Mouse (Mus musculus) stomach, postnatal 0 days (tissue): ENCODE data around the gene Il22ra1. TPM values are rescaled to one million over a fixed set of nuclear protein-coding genes. Genes with fewer than 3 reads are reported as not detected.
"Not testable (repeated sequence)": the region's sequence is repeated elsewhere in the genome, so short reads cannot be mapped to it uniquely, and the experiment has no call there.

Experiments
- ATAC-seq: fragments of 200-750 bp; cut with Nextera tagmentation; 2 replicates; pipeline ENCODE4 v1.8.0; 2017; ENCODE audit not compliant: low FRiP score, low TSS enrichment
- DNase-seq: peaks from one replicate; pipeline ENCODE4 v3.0.0-alpha.2; 2016; ENCODE audit warnings: low spot score
- H3K27ac ChIP-seq: fragments of 300-500 bp; sonication (generic); replicated peaks from 2 replicates; pipeline ENCODE4 v1.5.1; 2014; ENCODE audit warnings: mild to moderate bottlenecking, control low read depth
- H3K27me3 ChIP-seq: fragments of 300-500 bp; sonication (generic); 2 replicates; pipeline ENCODE4 v1.6.1; 2014; ENCODE audit warnings: low read length; ENCODE audit not compliant: control insufficient read depth, insufficient read depth
- H3K36me3 ChIP-seq: fragments of 300-500 bp; sonication (generic); 2 replicates; pipeline ENCODE4 v1.6.1; 2014; ENCODE audit warnings: low read length, mixed read lengths; ENCODE audit not compliant: control insufficient read depth, insufficient read depth
- H3K4me1 ChIP-seq: fragments of 300-500 bp; sonication (generic); replicated peaks from 2 replicates; pipeline ENCODE4 v1.6.1; 2014; ENCODE audit warnings: antibody characterized with exemption; ENCODE audit not compliant: control insufficient read depth, insufficient read depth
- H3K4me2 ChIP-seq: fragments of 300-500 bp; sonication (generic); replicated peaks from 2 replicates; pipeline ENCODE4 v1.6.1; 2014; ENCODE audit warnings: low read depth, mild to moderate bottlenecking, control low read depth, moderate library complexity
- H3K4me3 ChIP-seq: fragments of 300-500 bp; sonication (generic); 2 replicates; pipeline ENCODE4 v1.5.1; 2014; ENCODE audit warnings: low read depth, low read length, control low read depth
- H3K9ac ChIP-seq: fragments of 300-500 bp; sonication (generic); 2 replicates; pipeline ENCODE4 v1.6.1; 2014; ENCODE audit warnings: mild to moderate bottlenecking, low read length, control low read depth, mixed read lengths
- H3K9me3 ChIP-seq: fragments of 300-500 bp; sonication (generic); 2 replicates; pipeline ENCODE4 v1.6.1; 2016; ENCODE audit warnings: low read length; ENCODE audit not compliant: control insufficient read depth
- CTCF ChIP-seq: IDR thresholded peaks from 2 replicates; pipeline ENCODE4 v1.5.1; 2016; ENCODE audit warnings: antibody characterized with exemption, low read depth, mild to moderate bottlenecking, moderate library complexity
- EP300 ChIP-seq: optimal IDR thresholded peaks from 2 replicates; pipeline ENCODE3; 2016; ENCODE audit warnings: antibody characterized with exemption
- WGBS: fragments of 180-500 bp; shearing (Covaris S2); extraction: QIAGEN DNeasy Blood & Tissue Kit; methylation state at CpG from one replicate; pipeline ENCODE4 v1.1.7; 2014; 5-methylcytosine and 5-hydroxymethylcytosine counted together
- polyA plus RNA-seq: library from polyadenylated mRNA; unstranded; fragments of >200 nt; fragmentation: Nextera tagmentation; extraction: Ambion mirVana; gene quantifications from 2 replicates; pipeline ENCODE4 v1.2.1, GENCODE M21; 2015

Il22ra1 gene
- polyA plus RNA-seq, 1 experiment from 2014 or later, result 0.63 TPM

DNA sequence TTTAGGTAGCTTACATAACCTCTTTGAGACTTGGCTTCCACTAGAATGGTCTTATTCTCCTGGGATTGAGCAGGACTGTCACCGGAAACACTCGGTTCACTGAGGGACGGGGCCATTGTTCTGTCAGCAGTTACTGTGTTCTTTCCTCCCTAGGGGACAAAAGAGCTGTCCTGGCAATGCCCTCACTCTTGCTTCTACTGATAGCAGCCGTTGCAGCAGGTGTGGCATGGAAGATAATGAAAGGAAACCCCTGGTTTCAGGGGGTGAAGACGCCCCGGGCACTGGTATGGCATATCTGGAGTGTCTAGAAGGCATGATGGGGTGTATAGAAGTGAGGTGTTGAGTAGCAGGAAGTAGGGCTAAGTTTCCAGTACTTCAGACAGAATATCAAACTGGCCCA, 24.0 kb upstream of the Il22ra1 start:
- no peak for ATAC-seq
- WGBS, result 53% methylated on average over 6 of the region's 6 CpGs
- no peak for TF ChIP-seq EP300
- TF ChIP-seq CTCF, result no peak
- no peak for DNase-seq
- Histone ChIP-seq H3K4me1 (no peaks in the 10 kb centered on the region), H3K36me3 (no peaks in the 10 kb centered on the region), H3K9me3 (no peaks in the 10 kb centered on the region), H3K4me3 (no peak overlapping the region), H3K4me2 (no peak overlapping the region), H3K9ac (no peak overlapping the region), H3K27me3 (no peaks in the 10 kb centered on the region), H3K27ac (no peak overlapping the region)

- ATAC-seq (no peak), DNase-seq (no peak)
- H3K4me3 ChIP-seq, result no peak overlapping the region
- WGBS, result 86% methylated on average over 6 of the region's 6 CpGs
- no peaks in the 10 kb centered on the region for H3K36me3 ChIP-seq
- no peak overlapping the region for H3K9ac ChIP-seq
- TF ChIP-seq CTCF (no peak), EP300 (no peak)
- H3K4me2 ChIP-seq, result no peak overlapping the region
- no peaks in the 10 kb centered on the region for H3K9me3 ChIP-seq
- H3K4me1 ChIP-seq, result no peaks in the 10 kb centered on the region
- H3K27ac ChIP-seq, result no peak overlapping the region
- no peaks in the 10 kb centered on the region for H3K27me3 ChIP-seq
These were observed 21.9 kb upstream of the Il22ra1 start for GRCm38 (mm10) chr4:135706045-135706444.

DNA sequence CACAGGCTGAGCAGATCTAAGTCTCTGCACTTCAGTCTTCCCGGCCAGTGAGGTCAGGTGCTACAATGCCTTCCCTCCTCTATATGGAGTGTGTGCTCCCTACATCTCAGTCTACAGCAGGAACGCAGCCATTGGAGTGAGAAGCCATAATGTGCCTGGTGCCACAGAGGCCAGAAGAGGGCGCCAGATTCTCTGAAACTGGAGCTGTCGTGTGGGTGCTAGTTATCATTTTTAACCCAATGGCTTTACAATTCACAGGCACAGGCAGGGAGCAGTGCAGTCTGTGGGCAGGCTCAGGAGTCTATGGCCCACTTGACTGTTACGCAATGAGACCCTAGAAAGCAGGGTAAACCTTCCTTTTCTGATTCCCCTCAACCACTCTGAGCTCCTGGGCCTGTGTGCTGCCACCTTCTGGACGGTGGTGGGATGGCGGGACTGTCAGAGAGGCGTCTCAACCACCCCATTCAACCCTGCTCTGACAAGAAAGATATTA, 18.9 kb upstream of the Il22ra1 start:
- ATAC-seq (peak; percentile 68), DNase-seq (peak; percentile 86)
- H3K4me3 ChIP-seq, result no peak overlapping the region
- no peak overlapping the region for H3K9ac ChIP-seq
- H3K9me3 ChIP-seq, result no peaks in the 10 kb centered on the region
- WGBS, result 12% methylated on average over 8 of the region's 8 CpGs
- no peaks in the 10 kb centered on the region for H3K4me1 ChIP-seq
- no peaks in the 10 kb centered on the region for H3K36me3 ChIP-seq
- no peaks in the 10 kb centered on the region for H3K27me3 ChIP-seq
- TF ChIP-seq CTCF (peak; percentile 85), EP300 (no peak)
- peak overlapping the region; percentile 36 for H3K4me2 ChIP-seq
- no peak overlapping the region for H3K27ac ChIP-seq

DNA sequence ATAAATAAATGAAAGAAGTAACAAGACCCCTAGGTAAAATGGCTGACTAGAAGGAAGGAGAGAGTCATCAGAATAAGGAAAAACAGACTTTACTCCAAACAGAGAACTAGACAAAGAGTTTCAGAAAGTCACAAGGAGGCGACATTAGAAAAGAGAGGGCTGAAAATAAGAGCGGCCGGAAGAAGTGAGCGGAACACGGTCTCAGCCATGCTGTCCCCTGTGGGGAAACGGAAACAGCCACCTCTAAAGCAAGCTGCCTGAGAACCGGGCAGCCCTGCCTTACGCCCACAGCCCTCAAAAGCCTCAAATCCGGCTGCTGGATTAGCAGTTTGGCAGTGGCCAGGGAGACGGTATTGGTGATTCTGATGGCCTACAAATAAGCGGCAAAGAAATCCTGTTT, 18.4 kb upstream of the Il22ra1 start:
- DNase-seq (no peak), ATAC-seq (no peak)
- no peak overlapping the region for H3K9ac ChIP-seq
- no peaks in the 10 kb centered on the region for H3K4me1 ChIP-seq
- H3K27ac ChIP-seq, result no peak overlapping the region
- WGBS, result 77% methylated on average over 11 of the region's 11 CpGs
- H3K36me3 ChIP-seq, result no peaks in the 10 kb centered on the region
- no peak overlapping the region; the same call in 1 of the 2 replicates for H3K4me2 ChIP-seq
- no peaks in the 10 kb centered on the region for H3K27me3 ChIP-seq
- TF ChIP-seq CTCF (no peak), EP300 (no peak)
- no peak overlapping the region for H3K4me3 ChIP-seq
- H3K9me3 ChIP-seq, result no peaks in the 10 kb centered on the region

GRCm38 (mm10) chr4:135710392-135710791, 17.6 kb upstream of the Il22ra1 start:
- no peaks in the 10 kb centered on the region for H3K27me3 ChIP-seq
- ATAC-seq, result no peak
- no peak overlapping the region for H3K9ac ChIP-seq
- H3K4me2 ChIP-seq, result no peak overlapping the region
- H3K9me3 ChIP-seq, result no peaks in the 10 kb centered on the region
- TF ChIP-seq EP300 (no peak), CTCF (no peak)
- H3K36me3 ChIP-seq, result no peaks in the 10 kb centered on the region
- no peak overlapping the region for H3K4me3 ChIP-seq
- H3K4me1 ChIP-seq, result no peaks in the 10 kb centered on the region
- no peak overlapping the region for H3K27ac ChIP-seq
- 78% methylated on average over 3 of the region's 3 CpGs for WGBS
- DNase-seq, result no peak

DNA sequence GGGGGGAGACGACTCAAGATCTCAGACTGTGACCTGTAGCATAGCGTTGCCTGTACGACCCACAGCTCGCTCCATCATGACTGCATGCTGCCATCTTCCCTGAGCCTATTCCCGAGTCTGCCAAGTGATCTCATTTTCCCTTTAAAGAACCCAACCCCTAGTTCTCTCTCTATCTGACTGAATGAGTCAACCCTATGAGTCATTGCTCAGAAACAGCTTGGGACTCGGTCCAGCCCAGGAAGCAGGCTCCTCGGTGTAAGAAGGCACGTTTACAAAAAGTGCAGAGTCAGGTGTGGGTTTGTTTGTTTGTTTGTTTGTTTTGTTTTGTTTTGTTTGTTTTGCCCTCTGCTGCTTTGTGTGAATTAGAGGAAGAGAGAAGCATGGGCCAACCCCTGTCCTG, 13.2 kb upstream of the Il22ra1 start:
- 62% methylated on average over 8 of the region's 8 CpGs for WGBS
- no peak for TF ChIP-seq CTCF
- no peak for TF ChIP-seq EP300
- ATAC-seq, result peak; percentile 43
- H3K36me3 ChIP-seq, result no peaks in the 10 kb centered on the region
- H3K4me3 ChIP-seq, result no peak overlapping the region
- no peak for DNase-seq
- no peaks in the 10 kb centered on the region for H3K4me1 ChIP-seq
- H3K9ac ChIP-seq, result no peak overlapping the region
- H3K27ac ChIP-seq, result no peak overlapping the region
- H3K4me2 ChIP-seq, result no peak overlapping the region
- no peaks in the 10 kb centered on the region for H3K27me3 ChIP-seq
- no peaks in the 10 kb centered on the region for H3K9me3 ChIP-seq

DNA sequence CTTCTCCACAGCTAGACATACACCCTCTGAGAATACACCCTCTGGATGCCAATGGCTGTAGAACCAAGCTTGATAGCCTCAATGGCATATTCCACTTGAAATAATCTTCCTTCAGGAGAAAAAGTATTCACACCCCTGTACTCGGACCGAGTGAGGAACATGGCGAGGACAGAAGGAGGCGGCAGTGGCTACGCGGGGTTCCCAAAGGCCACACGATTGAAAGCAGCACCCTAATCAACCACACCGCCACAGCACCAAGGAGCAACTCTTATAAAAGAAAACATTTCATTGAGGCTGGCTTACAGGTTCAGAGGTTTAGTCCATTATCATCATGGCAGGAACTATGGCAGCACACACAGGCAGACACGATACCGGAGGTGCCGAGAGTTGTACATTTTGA, 11.5 kb upstream of the Il22ra1 start:
- H3K27me3 ChIP-seq, DNase-seq, H3K4me3 ChIP-seq, H3K36me3 ChIP-seq, H3K9me3 ChIP-seq, ATAC-seq, H3K27ac ChIP-seq, H3K9ac ChIP-seq, H3K4me2 ChIP-seq, H3K4me1 ChIP-seq: not testable (repeated sequence)
- WGBS, result 95% methylated on average over 11 of the region's 11 CpGs
